Comparison of ENCODE assay signal across 8 mouse cellular contexts in genomic region chr4:100407261-100407874, GRCm38 (mm10).
DNase-seq lines count a peak whose midpoint lies in the region.

No protein-coding gene starts in this region.

- peaks cover 29% of the 10 kb centered on the region for H3K4me1 ChIP-seq in limb, embryonic 10.5 days

- no peak overlapping the region for H3K27ac ChIP-seq in limb, embryonic 10.5 days

- H3K4me3 ChIP-seq in limb, embryonic 10.5 days = no peak overlapping the region

- no peaks in the 10 kb centered on the region for H3K9me3 ChIP-seq in limb, embryonic 10.5 days (replicated peaks)

- H3K27me3 ChIP-seq in limb, embryonic 10.5 days (ENCODE audit: low read depth, poor library complexity, severe bottlenecking) = no peaks in the 10 kb centered on the region

- intact Hi-C loops in gastrocnemius, postnatal 14 days (cut with DNase I; ENCODE audit: low total_unique reads) = loop anchor here (5.0 to 10.0 kb wide), 2 partner anchors 193 to 310 kb away; partner anchors contain the start of gene Ror1

- H3K36me3 ChIP-seq in limb, embryonic 10.5 days = peaks cover 14% of the 10 kb centered on the region

- DNase-seq in 416B (ENCODE audit: low read depth) (peak; percentile 40), ZHBTc4 (ENCODE audit: low read depth, low spot score) (peak; percentile 48)
- DNase-seq in cerebellum, postnatal 36 days = peak; percentile 78 to 87
- DNase-seq in gastrocnemius, postnatal 14 days = peak; percentile 74
- peak; percentile 82 for DNase-seq in kidney, adult 9 months
- peak; percentile 83 for DNase-seq in limb, embryonic 10.5 days (ENCODE audit: low spot score)
- DNase-seq in retina, adult 2 months (ENCODE audit: low read depth, low spot score) = peak; percentile 44
- peak; percentile 78 for DNase-seq in urinary bladder, postnatal 14 days (ENCODE audit: low spot score)

- WGBS in limb, embryonic 10.5 days = 52% methylated on average over 9 of the region's 9 CpGs
